ENCODE assay signal across 14 mouse cellular contexts in genomic region chr9:55332476-55332875, GRCm38 (mm10). TPM values are rescaled to one million over a fixed set of nuclear protein-coding genes. Genes with fewer than 3 reads are reported as not detected.
A peak's percentile ranks its signal among the peaks of the same experiment; 100 is the strongest.
DNase-seq lines count a peak whose midpoint lies in the region; ATAC-seq and TF ChIP-seq lines count a peak whose summit lies in the region.
"Had no signal": no experiment of that assay in that cellular context is flagged by ENCODE, and none has a peak within 500 bp of the region (broad histone marks: within the 10 kb centered on the region; RNA-seq: fewer than 3 reads in every experiment).

No protein-coding gene starts in this region.

- no peak overlapping the region for H3K4me3 ChIP-seq in forebrain, embryonic 14.5 days (ENCODE audit: low read depth, low read length)
- no peak overlapping the region for H3K4me3 ChIP-seq in forebrain, embryonic 15.5 days
- no peak overlapping the region for H3K4me3 ChIP-seq in hindbrain, embryonic 12.5 days
- no peak overlapping the region for H3K4me3 ChIP-seq in hindbrain, embryonic 11.5 days (ENCODE audit: low read depth, low read length)
- no peak overlapping the region for H3K4me3 ChIP-seq in hindbrain, embryonic 16.5 days (ENCODE audit: low read length)
- H3K4me3 ChIP-seq in stomach, postnatal 0 days (ENCODE audit: low read depth, low read length), result no peak overlapping the region
- H3K4me3 ChIP-seq: embryonic facial prominence, embryonic 12.5 days; liver, embryonic 15.5 days; megakaryocyte, embryonic 14.5 days had no signal

- WGBS in forebrain, embryonic 14.5 days, result 47% methylated on average over 5 of the region's 5 CpGs
- WGBS in forebrain, embryonic 15.5 days, result 47% methylated on average over 5 of the region's 5 CpGs
- WGBS in hindbrain, embryonic 12.5 days, result 44% methylated on average over 5 of the region's 5 CpGs
- 48% methylated on average over 5 of the region's 5 CpGs for WGBS in hindbrain, embryonic 11.5 days
- 43% methylated on average over 5 of the region's 5 CpGs for WGBS in hindbrain, embryonic 16.5 days
- 36% methylated on average over 5 of the region's 5 CpGs for WGBS in stomach, postnatal 0 days

- 0 out of 2 replicates have a peak, but pooled peaks cover 4% of the 10 kb centered on the region for H3K27me3 ChIP-seq in forebrain, embryonic 14.5 days (replicated peaks; ENCODE audit: control insufficient read depth, insufficient read depth, low read length)
- peaks cover 4% of the 10 kb centered on the region; the same call in 1 of the 2 replicates for H3K27me3 ChIP-seq in forebrain, embryonic 15.5 days
- peaks cover 12% of the 10 kb centered on the region for H3K27me3 ChIP-seq in hindbrain, embryonic 12.5 days
- peaks cover 4% of the 10 kb centered on the region; the same call in 1 of the 2 replicates for H3K27me3 ChIP-seq in hindbrain, embryonic 11.5 days (ENCODE audit: control insufficient read depth, insufficient read depth, low read length)
- 0 out of 2 replicates have a peak, but pooled peaks cover 2% of the 10 kb centered on the region for H3K27me3 ChIP-seq in hindbrain, embryonic 16.5 days (replicated peaks; ENCODE audit: control insufficient read depth, insufficient read depth, low read length)
- 0 out of 2 replicates have a peak, but pooled peaks cover 2% of the 10 kb centered on the region for H3K27me3 ChIP-seq in stomach, postnatal 0 days (ENCODE audit: control insufficient read depth, insufficient read depth, low read length)

- 0 out of 2 replicates have a peak overlapping the region, but pooled peaks have one; percentile 21 for H3K4me2 ChIP-seq in forebrain, embryonic 14.5 days (ENCODE audit: low read length)
- H3K4me2 ChIP-seq in forebrain, embryonic 15.5 days (replicated peaks), result no peak overlapping the region
- H3K4me2 ChIP-seq in hindbrain, embryonic 12.5 days (replicated peaks), result peak overlapping the region; percentile 9; the same call in 1 of the 2 replicates
- no peak overlapping the region for H3K4me2 ChIP-seq in hindbrain, embryonic 11.5 days (replicated peaks; ENCODE audit: low read depth, low read length)
- no peak overlapping the region; the same call in 1 of the 2 replicates for H3K4me2 ChIP-seq in hindbrain, embryonic 16.5 days (ENCODE audit: low read length)
- no peak overlapping the region for H3K4me2 ChIP-seq in stomach, postnatal 0 days (replicated peaks; ENCODE audit: low read depth)
- H3K4me2 ChIP-seq: embryonic facial prominence, embryonic 12.5 days; liver, embryonic 15.5 days had no signal

- H3K4me1 ChIP-seq in forebrain, embryonic 14.5 days (ENCODE audit: control insufficient read depth, insufficient read depth, low read length), result peaks cover 4% of the 10 kb centered on the region; the same call in 1 of the 2 replicates
- peaks cover 9% of the 10 kb centered on the region for H3K4me1 ChIP-seq in forebrain, embryonic 15.5 days
- H3K4me1 ChIP-seq in hindbrain, embryonic 12.5 days, result peaks cover 14% of the 10 kb centered on the region
- H3K4me1 ChIP-seq in hindbrain, embryonic 11.5 days (replicated peaks; ENCODE audit: control insufficient read depth, insufficient read depth, low read length), result no peaks in the 10 kb centered on the region
- H3K4me1 ChIP-seq in hindbrain, embryonic 16.5 days (ENCODE audit: control insufficient read depth, insufficient read depth, low read depth, low read length), result peaks cover 12% of the 10 kb centered on the region
- no peaks in the 10 kb centered on the region for H3K4me1 ChIP-seq in stomach, postnatal 0 days (replicated peaks; ENCODE audit: control insufficient read depth, insufficient read depth)
- H3K4me1 ChIP-seq: liver, embryonic 15.5 days had no signal

- H3K9ac ChIP-seq in forebrain, embryonic 14.5 days (ENCODE audit: low read length), result no peak overlapping the region
- no peak overlapping the region for H3K9ac ChIP-seq in forebrain, embryonic 15.5 days (replicated peaks)
- no peak overlapping the region for H3K9ac ChIP-seq in hindbrain, embryonic 12.5 days
- H3K9ac ChIP-seq in hindbrain, embryonic 11.5 days (ENCODE audit: low read depth, low read length), result no peak overlapping the region
- peak overlapping the region; percentile 16; the same call in 1 of the 2 replicates for H3K9ac ChIP-seq in hindbrain, embryonic 16.5 days (ENCODE audit: low read depth, low read length)
- H3K9ac ChIP-seq in stomach, postnatal 0 days (ENCODE audit: low read length), result no peak overlapping the region
- H3K9ac ChIP-seq: embryonic facial prominence, embryonic 12.5 days; liver, embryonic 15.5 days had no signal

- H3K27ac ChIP-seq in forebrain, embryonic 14.5 days (ENCODE audit: low read depth, low read length), result no peak overlapping the region
- H3K27ac ChIP-seq in forebrain, embryonic 15.5 days (replicated peaks), result no peak overlapping the region
- no peak overlapping the region for H3K27ac ChIP-seq in hindbrain, embryonic 12.5 days
- no peak overlapping the region for H3K27ac ChIP-seq in hindbrain, embryonic 11.5 days (ENCODE audit: low read depth, low read length)
- no peak overlapping the region for H3K27ac ChIP-seq in hindbrain, embryonic 16.5 days (ENCODE audit: low read depth, low read length)
- no peak overlapping the region for H3K27ac ChIP-seq in stomach, postnatal 0 days (replicated peaks)
- H3K27ac ChIP-seq: embryonic facial prominence, embryonic 12.5 days; liver, embryonic 15.5 days had no signal

- no peak for TF ChIP-seq CTCF in stomach, postnatal 0 days (IDR thresholded peaks at IDR 0.05; ENCODE audit: low read depth)

- no peak for ATAC-seq in forebrain, embryonic 14.5 days
- ATAC-seq in forebrain, embryonic 15.5 days (replicated peaks), result no peak
- ATAC-seq in hindbrain, embryonic 12.5 days (ENCODE audit: low FRiP score), result no peak
- no peak for ATAC-seq in hindbrain, embryonic 11.5 days (ENCODE audit: low FRiP score)
- no peak for ATAC-seq in hindbrain, embryonic 16.5 days
- no peak for ATAC-seq in stomach, postnatal 0 days (ENCODE audit: low FRiP score, low TSS enrichment)
- ATAC-seq: inflammation-experienced regulatory T-cells, adult 6 months had no signal

- no peak for TF ChIP-seq EP300 in stomach, postnatal 0 days (optimal IDR thresholded peaks at IDR 0.05)

- no peaks in the 10 kb centered on the region for H3K9me3 ChIP-seq in forebrain, embryonic 14.5 days (replicated peaks; ENCODE audit: control insufficient read depth, low read length)
- no peaks in the 10 kb centered on the region for H3K9me3 ChIP-seq in forebrain, embryonic 15.5 days
- H3K9me3 ChIP-seq in hindbrain, embryonic 12.5 days (replicated peaks), result no peaks in the 10 kb centered on the region
- no peaks in the 10 kb centered on the region for H3K9me3 ChIP-seq in hindbrain, embryonic 11.5 days (ENCODE audit: control insufficient read depth, low read length)
- no peaks in the 10 kb centered on the region for H3K9me3 ChIP-seq in hindbrain, embryonic 16.5 days (ENCODE audit: control insufficient read depth, low read length)
- no peaks in the 10 kb centered on the region for H3K9me3 ChIP-seq in stomach, postnatal 0 days (ENCODE audit: control insufficient read depth, low read length)
- H3K9me3 ChIP-seq: liver, embryonic 15.5 days had no signal

- no peak for DNase-seq in forebrain, embryonic 14.5 days (ENCODE audit: low spot score)
- DNase-seq in hindbrain, embryonic 11.5 days (ENCODE audit: low spot score), result no peak
- DNase-seq in cerebellum, adult 9-10 months, result peak; percentile 60
- DNase-seq in stomach, postnatal 0 days (ENCODE audit: low spot score), result no peak
- no peak for DNase-seq in frontal cortex, postnatal 25 days (ENCODE audit: low spot score in 2 of 2)
- DNase-seq: thymus, adult 18-20 months had no signal

- H3K36me3 ChIP-seq in forebrain, embryonic 14.5 days (ENCODE audit: control insufficient read depth, insufficient read depth, low read length), result no peaks in the 10 kb centered on the region
- H3K36me3 ChIP-seq in forebrain, embryonic 15.5 days, result no peaks in the 10 kb centered on the region
- no peaks in the 10 kb centered on the region for H3K36me3 ChIP-seq in hindbrain, embryonic 12.5 days
- H3K36me3 ChIP-seq in hindbrain, embryonic 11.5 days (ENCODE audit: control insufficient read depth, insufficient read depth, low read length), result no peaks in the 10 kb centered on the region
- H3K36me3 ChIP-seq in hindbrain, embryonic 16.5 days (ENCODE audit: control insufficient read depth, insufficient read depth, low read length), result no peaks in the 10 kb centered on the region
- H3K36me3 ChIP-seq in stomach, postnatal 0 days (ENCODE audit: control insufficient read depth, insufficient read depth, low read length), result no peaks in the 10 kb centered on the region
- H3K36me3 ChIP-seq: embryonic facial prominence, embryonic 12.5 days; liver, embryonic 15.5 days had no signal

RNA-seq across cellular contexts. Expression of gene Tmem266, which starts 5.8 kb away (rescaled TPM):
- polyA plus RNA-seq in forebrain, embryonic 14.5 days (2014; fragmentation: Nextera tagmentation; extraction: Ambion mirVana), result 0.90 and 0.94 TPM in 2 replicates
- 1.4 and 1.7 TPM in 2 replicates for polyA plus RNA-seq in forebrain, embryonic 15.5 days (2015; fragmentation: Nextera tagmentation; extraction: Ambion mirVana)
- 1.3 and 1.6 TPM in 2 replicates for polyA plus RNA-seq in hindbrain, embryonic 12.5 days (2016; fragmentation: Nextera tagmentation; extraction: Ambion mirVana)
- polyA plus RNA-seq in hindbrain, embryonic 11.5 days (2014; fragmentation: Nextera tagmentation; extraction: Ambion mirVana), result 0.66 and 0.85 TPM in 2 replicates
- polyA plus RNA-seq in hindbrain, embryonic 16.5 days (2015; fragmentation: Nextera tagmentation; extraction: Ambion mirVana), result 6.0 and 6.5 TPM in 2 replicates
- polyA plus RNA-seq in stomach, postnatal 0 days (2015; fragmentation: Nextera tagmentation; extraction: Ambion mirVana), result 0.51 and 0.62 TPM in 2 replicates
- polyA plus RNA-seq: C2C12; inflammation-experienced regulatory T-cells, adult 6 months; liver, embryonic 15.5 days had no signal

RNA-seq across cellular contexts. Expression of gene Nrg4, which starts 5.8 kb away (rescaled TPM):
- 0.69 and 0.72 TPM in 2 replicates for polyA plus RNA-seq in forebrain, embryonic 14.5 days (2014; fragmentation: Nextera tagmentation; extraction: Ambion mirVana)
- 1.6 and 1.8 TPM in 2 replicates for polyA plus RNA-seq in forebrain, embryonic 15.5 days (2015; fragmentation: Nextera tagmentation; extraction: Ambion mirVana)
- 1.4 and 1.9 TPM in 2 replicates for polyA plus RNA-seq in hindbrain, embryonic 12.5 days (2016; fragmentation: Nextera tagmentation; extraction: Ambion mirVana)
- 1.3 and 1.8 TPM in 2 replicates for polyA plus RNA-seq in hindbrain, embryonic 11.5 days (2014; fragmentation: Nextera tagmentation; extraction: Ambion mirVana)
- polyA plus RNA-seq in hindbrain, embryonic 16.5 days (2015; fragmentation: Nextera tagmentation; extraction: Ambion mirVana), result 1.6 and 1.7 TPM in 2 replicates
- polyA plus RNA-seq in stomach, postnatal 0 days (2015; fragmentation: Nextera tagmentation; extraction: Ambion mirVana), result 1.1 and 1.6 TPM in 2 replicates

Comparison
In these comparisons a context has a peak if more than half of its experiments do, and no peak if none do; other contexts are left out.
1. H3K4me2 ChIP-seq: peak in forebrain, embryonic 14.5 days (single experiment) and hindbrain, embryonic 12.5 days (single experiment); none in forebrain, embryonic 15.5 days (single experiment), hindbrain, embryonic 11.5 days (single experiment), hindbrain, embryonic 16.5 days (single experiment) and stomach, postnatal 0 days (single experiment).